Mouse (Mus musculus) cerebellum, adult (tissue): ENCODE data around the gene Ndrg3.

Source experiments
- ATAC-seq: cut with Nextera tagmentation; 2 replicates; pipeline ENCODE4 v1.9.2; 2017; ENCODE audit warnings: mild to moderate bottlenecking, moderate library complexity, mixed read lengths; ENCODE audit not compliant: insufficient number of reproducible peaks, low FRiP score, low TSS enrichment

The Ndrg3 gene

GRCm38 (mm10) chr2:157002321-157002720, 10.5 kb upstream of the Ndrg3 start:
- ATAC-seq, result no peak

- ATAC-seq, result no peak
Observed at GRCm38 (mm10) chr2:156998263-156998662, 6.4 kb upstream of the Ndrg3 start.

GRCm38 (mm10) chr2:156996576-156996975, 4.7 kb upstream of the Ndrg3 start:
- peak; percentile 53; the same call in 1 of the 2 replicates for ATAC-seq

- no peak for ATAC-seq
Observed at GRCm38 (mm10) chr2:156990727-156991431, 977 bp downstream of the Ndrg3 start.

GRCm38 (mm10) chr2:156987316-156987715, 4.5 kb downstream of the Ndrg3 start:
- no peak for ATAC-seq

- ATAC-seq, result 0 out of 2 replicates have a peak, but pooled peaks have one; percentile 15
Observed at GRCm38 (mm10) chr2:156982864-156983263, 9.0 kb downstream of the Ndrg3 start.

GRCm38 (mm10) chr2:156981291-156981690, 10.6 kb downstream of the Ndrg3 start:
- ATAC-seq, result no peak

GRCm38 (mm10) chr2:156980059-156980458, 11.8 kb downstream of the Ndrg3 start:
- no peak for ATAC-seq

- ATAC-seq, result no peak
Observed at GRCm38 (mm10) chr2:156976711-156977110, 15.1 kb downstream of the Ndrg3 start.

- ATAC-seq, result no peak
Observed at GRCm38 (mm10) chr2:156974967-156975366, 16.9 kb downstream of the Ndrg3 start.

- peak; percentile 85 for ATAC-seq
Observed at GRCm38 (mm10) chr2:156973316-156974100, 18.3 kb downstream of the Ndrg3 start.

GRCm38 (mm10) chr2:156970253-156970652, 21.6 kb downstream of the Ndrg3 start:
- ATAC-seq, result no peak

GRCm38 (mm10) chr2:156968501-156968900, 23.4 kb downstream of the Ndrg3 start:
- no peak for ATAC-seq

- no peak for ATAC-seq
Observed at GRCm38 (mm10) chr2:156967388-156967787, 24.5 kb downstream of the Ndrg3 start.

- ATAC-seq, result no peak
Observed at GRCm38 (mm10) chr2:156963891-156964290, 28.0 kb downstream of the Ndrg3 start.

- no peak for ATAC-seq
Observed at GRCm38 (mm10) chr2:156958496-156959252, 33.2 kb downstream of the Ndrg3 start.

- no peak for ATAC-seq
Observed at GRCm38 (mm10) chr2:156957035-156957434, 34.8 kb downstream of the Ndrg3 start.

- ATAC-seq, result no peak
Observed at GRCm38 (mm10) chr2:156956306-156956705, 35.5 kb downstream of the Ndrg3 start.

GRCm38 (mm10) chr2:156954463-156954862, 37.4 kb downstream of the Ndrg3 start:
- ATAC-seq, result no peak

GRCm38 (mm10) chr2:156951301-156952094, 40.4 kb downstream of the Ndrg3 start:
- no peak for ATAC-seq
